Mouse (Mus musculus) adrenal gland, postnatal 14 days (tissue): ENCODE measurements around the gene 4921509C19Rik. TPM values are rescaled to one million over a fixed set of nuclear protein-coding genes. Genes with fewer than 3 reads are reported as not detected.
A peak's percentile ranks its signal among the peaks of the same experiment; 100 is the strongest.
"Not testable (repeated sequence)": the region's sequence is repeated elsewhere in the genome, so short reads cannot be mapped to it uniquely, and the experiment has no call there.

Experiments used
- DNase-seq: peaks from one replicate; pipeline ENCODE4 v3.0.0; 2021; ENCODE audit warnings: mixed read lengths
- long read RNA-seq, 2 experiments: library from polyadenylated mRNA; stranded (forward); transcript quantifications; one replicate each; pipeline ENCODE4 v2.0.0; 2021
- total RNA-seq: library from RNA; stranded (reverse); gene quantifications from 2 replicates; pipeline ENCODE4 v1.2.3, GENCODE M21; 2021

The 4921509C19Rik gene
- not detected in 2 replicates for total RNA-seq
- long read RNA-seq, experiment 1: 0 reads
- long read RNA-seq, experiment 2: 0 reads

DNA sequence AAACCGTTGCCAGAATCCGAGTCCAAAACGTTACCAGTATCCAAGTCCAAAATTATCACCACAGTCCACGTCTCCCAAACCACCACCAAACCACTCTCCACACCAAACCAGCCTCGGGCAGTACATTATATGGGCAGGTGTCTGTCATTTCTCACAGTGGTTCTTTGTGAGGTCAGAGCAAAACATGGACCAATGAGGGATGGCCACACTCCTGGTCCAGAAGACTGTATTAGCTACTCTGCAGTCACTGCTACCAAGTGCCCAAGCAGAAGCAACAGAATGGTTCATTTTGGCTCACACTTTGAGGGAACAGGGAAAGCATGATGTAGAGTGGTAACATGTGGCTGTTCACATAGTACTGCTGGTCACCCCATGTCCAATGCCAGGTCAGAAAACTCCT, at the start of gene 4921509C19Rik:
4921509C19Rik (minus strand) TSS at position 101 of the 400 bp plus-strand sequence.
- not testable (repeated sequence) for DNase-seq

DNA sequence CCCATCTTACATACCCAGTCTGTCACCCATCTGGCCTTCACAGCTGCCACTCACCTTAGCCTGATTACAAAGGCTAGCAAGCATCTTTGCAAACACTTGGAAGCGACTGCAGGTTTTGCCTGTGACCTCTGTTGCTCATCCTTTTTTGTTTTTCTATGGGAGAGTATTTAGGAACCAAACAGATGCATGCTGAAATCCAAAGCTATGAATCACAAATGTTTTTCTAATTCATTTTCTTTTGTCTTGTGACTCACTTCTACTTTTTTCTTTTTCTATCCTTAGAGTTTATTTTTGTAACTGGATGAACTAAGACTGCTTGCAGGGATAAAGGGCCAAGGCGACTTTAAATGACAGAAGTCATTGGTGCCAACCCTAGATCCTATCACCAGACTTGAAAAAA, 49.6 kb upstream of the 4921509C19Rik start:
- no peak for DNase-seq

DNA sequence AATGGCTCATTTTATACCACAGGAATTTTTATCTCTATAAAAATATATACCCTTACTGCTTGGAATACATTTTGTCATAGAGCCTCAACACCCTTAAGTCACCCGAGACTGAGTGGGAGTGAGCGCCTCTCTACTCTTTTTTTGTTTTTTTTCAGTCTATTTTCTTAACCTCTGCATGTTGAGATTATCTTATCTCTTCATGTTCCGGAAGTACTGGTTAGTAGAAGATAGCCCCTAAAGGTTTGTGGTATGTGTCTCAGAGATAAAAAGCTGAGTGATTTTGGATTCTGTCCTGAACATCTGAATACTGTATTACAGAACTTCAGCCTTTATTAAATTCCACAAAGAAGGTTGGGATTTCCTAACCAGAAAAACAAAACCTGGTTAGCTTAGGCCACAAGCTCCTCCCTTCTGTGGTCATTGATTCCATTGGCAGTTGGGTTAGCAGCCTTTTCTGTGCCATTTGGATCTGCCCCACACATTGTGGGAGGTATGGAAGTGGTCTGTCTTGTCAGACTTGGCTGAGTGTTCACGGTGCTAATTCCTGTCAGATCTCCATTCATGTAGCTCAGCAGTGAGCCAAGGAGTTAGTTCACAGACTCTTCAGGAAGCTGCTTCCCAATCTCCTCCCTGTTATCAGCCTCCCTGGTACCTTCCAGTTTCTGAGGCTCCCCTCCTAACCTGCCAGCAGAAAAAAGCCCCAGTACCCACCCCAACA, 48.5 kb upstream of the 4921509C19Rik start:
- no peak for DNase-seq

DNA sequence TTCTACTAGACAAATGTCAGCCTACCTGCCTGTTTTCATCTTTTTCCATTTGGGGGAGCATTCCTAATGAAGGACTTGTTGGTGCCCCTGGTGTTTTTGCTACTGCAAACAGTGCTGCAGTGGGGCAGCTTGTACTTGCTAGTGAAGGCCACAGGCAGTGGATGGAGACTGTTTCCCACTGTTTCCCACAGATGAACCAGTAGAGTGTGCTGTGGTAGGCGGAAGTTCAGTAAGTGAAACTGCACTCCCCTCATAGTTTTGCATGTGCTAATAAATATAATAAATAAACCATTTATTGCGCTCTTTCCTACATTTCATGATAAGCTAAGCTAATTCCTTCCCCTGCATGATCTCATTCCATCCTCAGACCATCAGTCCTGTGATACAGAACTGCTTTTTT, 43.0 kb upstream of the 4921509C19Rik start:
- DNase-seq: no peak

DNA sequence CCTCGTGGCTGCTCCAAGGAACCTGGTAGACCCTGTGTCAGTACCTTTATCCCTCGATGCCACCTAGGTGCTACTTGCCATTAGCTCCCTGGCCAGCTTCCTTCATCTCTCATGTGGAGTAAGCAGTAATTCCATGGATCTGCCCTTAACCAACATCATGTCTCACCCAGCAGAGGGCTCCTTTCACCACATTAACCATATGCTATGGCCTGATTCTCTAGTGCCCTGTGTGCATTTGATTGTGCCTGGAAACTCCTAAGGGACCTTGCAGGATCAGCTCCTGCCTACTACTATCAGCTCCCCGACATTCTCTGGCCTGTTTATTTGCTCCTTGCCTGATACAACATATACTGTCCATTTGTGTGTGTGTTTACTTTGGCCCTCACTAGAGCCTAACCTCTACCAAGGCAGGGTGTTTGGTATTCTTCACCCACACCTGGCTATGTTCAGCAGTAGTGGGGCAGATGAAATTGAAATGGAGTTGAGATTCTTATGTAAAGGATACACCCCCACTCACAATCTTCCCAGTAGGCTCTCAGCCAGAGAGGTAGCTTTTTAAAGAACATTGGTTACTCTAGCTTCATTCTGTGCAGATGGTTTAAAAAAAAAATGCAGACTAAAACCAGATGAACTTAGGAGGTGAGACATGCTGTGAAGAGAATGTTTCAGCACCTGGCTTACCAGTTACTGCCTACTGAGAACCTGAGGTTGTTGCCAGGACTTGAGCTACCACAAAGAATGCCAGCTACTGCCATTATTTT, 37.8 kb upstream of the 4921509C19Rik start:
- DNase-seq: no peak

DNA sequence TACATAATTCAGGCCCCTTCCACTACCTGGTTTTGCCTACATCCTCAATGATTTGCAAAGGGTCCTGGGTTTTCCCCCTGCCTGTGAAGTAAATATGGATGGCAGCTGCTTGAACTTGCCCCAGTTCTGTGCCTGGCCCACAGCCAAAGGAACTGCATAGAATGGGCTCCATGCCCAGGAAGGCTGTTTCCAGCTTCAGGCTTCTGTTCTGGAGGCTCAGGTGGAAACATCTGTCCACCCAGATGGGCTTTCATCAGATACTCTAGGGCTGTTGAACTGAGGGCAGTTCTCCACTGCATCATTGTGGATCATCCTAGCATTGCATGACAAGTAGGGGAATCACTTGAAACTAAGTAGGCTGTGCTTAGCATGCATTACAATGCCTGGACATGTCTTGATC, 36.2 kb upstream of the 4921509C19Rik start:
- peak; percentile 77 for DNase-seq

DNA sequence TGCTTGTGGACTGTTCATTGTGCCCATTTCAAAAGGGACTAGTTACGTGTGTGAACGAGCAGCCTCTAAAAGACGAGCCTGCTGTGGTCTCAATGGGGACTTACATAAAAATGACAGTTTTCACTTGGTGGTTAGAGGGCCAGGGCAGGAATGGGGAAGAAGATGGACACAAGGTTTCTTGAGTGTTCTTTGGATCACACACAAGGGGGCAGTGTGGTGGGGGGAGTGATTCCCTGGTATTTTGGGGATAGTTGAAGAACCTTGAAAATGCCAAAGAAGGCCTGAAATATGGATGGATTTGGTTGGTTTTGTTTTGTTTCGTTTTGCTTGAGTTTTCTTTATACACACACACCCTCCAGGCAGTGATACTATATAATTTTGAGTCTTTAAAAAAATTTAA, 28.3 kb upstream of the 4921509C19Rik start:
- DNase-seq: peak; percentile 15

DNA sequence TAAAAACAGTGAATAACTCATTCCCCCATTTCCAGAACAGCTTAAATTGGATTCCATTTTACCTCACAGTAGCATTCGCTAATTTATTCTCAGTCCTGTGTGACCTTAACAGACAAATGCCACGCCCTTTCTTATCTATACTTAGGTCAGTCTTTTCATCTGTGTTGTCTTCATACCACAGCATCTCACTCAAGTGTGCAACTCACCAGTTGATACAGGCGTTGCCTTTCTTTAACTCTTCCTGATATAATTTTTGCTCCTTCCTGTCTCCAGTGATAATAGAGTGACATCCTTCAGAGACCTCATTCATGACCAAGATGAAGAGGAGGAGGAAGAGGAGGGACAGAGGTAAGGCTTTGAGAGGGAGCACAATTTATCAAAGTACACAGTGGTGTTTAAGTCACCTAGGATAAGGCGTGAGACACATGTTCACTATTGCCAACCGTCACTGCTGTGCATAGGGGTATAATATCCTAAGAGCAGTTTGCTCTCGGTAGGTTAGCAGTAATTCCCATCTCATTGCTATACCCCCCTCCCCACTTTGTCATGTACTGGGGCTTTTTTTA, 24.6 kb upstream of the 4921509C19Rik start:
- DNase-seq: no peak

DNA sequence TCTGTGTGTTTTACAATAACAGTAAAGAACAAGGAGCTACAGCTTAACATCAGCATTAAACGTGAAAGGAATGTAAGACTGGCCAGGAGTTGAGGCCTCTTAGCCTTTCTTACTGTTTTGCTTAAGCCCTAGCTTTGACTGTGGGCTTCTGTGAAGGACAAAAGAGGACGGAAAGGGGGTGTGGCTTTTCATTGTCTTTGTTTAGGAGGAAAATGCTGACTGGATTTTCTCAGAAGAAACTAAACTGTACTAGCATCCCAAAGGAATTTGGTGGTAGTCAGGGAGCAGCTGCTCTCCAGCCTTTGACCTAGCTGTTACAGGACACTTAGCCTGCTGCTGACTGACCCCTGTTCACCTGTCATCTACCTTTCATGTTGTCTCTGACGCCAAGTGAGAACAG, 22.4 kb upstream of the 4921509C19Rik start:
- no peak for DNase-seq

DNA sequence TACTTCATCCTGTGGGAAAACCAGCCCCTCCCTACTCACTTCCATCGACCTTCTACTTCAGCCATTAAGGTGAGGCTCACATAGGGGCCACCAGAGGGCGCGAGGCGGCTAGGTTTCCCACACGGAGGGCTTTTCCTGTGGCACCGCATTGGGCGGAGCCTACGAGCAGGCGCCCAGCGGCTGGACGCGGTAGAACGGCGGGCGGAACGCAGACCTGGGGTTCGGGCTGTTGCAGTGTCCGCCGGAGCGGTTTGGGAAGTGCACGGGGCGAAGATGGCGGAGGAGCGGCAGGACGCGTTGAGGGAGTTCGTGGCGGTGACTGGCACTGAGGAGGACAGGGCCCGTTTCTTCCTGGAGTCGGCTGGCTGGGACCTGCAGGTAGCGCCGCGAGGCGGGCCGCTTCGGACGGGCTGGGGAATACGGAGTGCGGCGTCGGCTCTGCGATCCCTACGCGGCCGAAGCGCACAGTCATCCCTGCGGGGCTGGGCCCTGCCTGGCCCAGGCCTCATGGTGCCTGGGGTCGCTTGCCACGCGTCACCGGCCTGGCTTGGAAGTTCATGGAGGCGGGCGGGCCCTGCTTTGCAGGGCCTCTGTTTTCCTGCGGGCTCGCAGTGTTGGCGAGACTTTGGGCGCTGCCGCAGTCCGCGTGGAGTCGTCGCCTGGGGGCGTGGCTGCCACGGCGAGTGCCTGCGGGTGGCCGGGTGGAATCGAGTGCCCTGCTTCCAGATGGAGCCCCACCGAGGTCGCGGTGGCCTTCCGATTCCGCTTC, 18.3 kb upstream of the 4921509C19Rik start, which contains the start of gene Nsfl1c:
Nsfl1c (plus strand) TSS at position 148 of the 769 bp plus-strand sequence.
- DNase-seq: peak; percentile 98

DNA sequence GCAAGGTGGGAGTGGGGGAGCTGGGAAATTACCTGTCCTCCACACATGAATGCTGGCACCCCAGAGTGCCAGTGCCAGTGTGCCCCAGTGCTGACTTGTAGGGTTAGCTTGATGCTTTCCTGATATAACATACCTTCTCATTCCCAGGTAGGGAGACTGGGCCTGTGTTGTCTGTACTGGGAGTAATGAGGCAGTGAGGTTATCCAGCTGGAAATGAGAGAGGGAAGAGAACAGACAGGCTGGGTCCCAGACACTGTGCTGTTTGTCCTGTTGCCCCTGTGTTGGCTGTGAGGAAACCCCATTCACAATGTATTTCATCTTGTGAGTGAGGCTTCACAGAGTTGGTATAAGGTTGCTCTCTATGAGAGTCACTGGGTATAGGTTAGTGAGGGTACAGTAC, 10.5 kb upstream of the 4921509C19Rik start:
- no peak for DNase-seq

DNA sequence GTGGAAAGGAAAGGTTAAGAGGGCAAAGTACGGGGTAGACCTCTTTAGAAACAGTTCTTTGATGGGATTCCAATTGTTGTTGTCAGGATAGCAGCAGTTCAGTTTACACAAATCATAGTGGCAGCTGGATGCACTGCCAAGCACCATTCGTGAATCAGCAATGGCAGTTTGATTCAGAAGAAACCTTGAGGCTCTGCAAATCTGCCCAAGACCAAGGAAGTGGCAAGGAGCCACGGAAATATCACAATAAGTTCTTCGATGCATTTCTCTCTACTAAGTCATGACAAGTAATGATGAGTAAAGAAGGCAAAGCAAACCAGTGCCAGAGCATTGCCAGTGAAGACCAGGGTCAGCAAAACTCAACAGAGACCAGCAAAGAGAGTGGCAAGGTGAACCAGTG, 41.0 kb downstream of the 4921509C19Rik start:
- DNase-seq: peak; percentile 54

DNA sequence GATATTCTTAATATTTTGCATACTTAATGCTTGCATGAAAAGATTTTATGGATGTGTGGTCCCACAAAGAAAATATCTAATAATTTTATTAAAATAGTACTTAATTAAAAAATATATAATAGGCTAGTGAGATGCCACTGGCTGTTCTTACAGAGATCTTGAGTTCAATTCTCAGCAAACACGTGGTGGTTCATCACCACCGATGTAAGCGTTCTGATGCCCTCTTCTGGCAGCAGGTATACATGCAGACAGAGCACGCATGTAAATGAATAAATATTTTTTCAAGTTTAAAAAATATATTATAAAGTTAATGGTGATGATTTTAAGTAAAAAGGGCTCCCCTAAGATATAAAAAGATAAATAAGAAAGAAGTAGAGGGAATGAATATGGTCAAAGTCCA, 41.8 kb downstream of the 4921509C19Rik start:
- peak; percentile 11 for DNase-seq

Other genes with a start within 250 kb of the 4921509C19Rik start
- gene Nsfl1c, start 18.0 kb upstream of the 4921509C19Rik start, total RNA-seq: 124 and 131 TPM in 2 replicates
- 262 and 266 TPM in 2 replicates for gene Fkbp1a, start 66.3 kb upstream of the 4921509C19Rik start, total RNA-seq
- gene Sdcbp2, start 96.5 kb upstream of the 4921509C19Rik start, total RNA-seq: 2.1 and 3.0 TPM in 2 replicates
- gene Snph, start 156.4 kb upstream of the 4921509C19Rik start, total RNA-seq: 7.7 and 9.2 TPM in 2 replicates
- gene Rad21l, start 192.4 kb upstream of the 4921509C19Rik start, total RNA-seq: not detected in 2 replicates
- 0.85 and 1.9 TPM in 2 replicates for gene Tmem74b, start 225.9 kb upstream of the 4921509C19Rik start, total RNA-seq